Mouse (Mus musculus) liver, embryonic 15.5 days (tissue): ENCODE measurements around the gene 1700021F07Rik. TPM values are rescaled to one million over a fixed set of nuclear protein-coding genes. Genes with fewer than 3 reads are reported as not detected.

Experiments
- ATAC-seq: fragments of 200-750 bp; cut with Nextera tagmentation; 2 replicates; pipeline ENCODE4 v1.8.0; 2017; ENCODE audit warnings: moderate number of reproducible peaks, mild to moderate bottlenecking, moderate library complexity; ENCODE audit not compliant: insufficient read depth
- H3K27ac ChIP-seq: fragments of 300-500 bp; sonication (generic); replicated peaks from 2 replicates; pipeline ENCODE4 v1.5.1; 2015; ENCODE audit warnings: mild to moderate bottlenecking, inconsistent platforms
- H3K27me3 ChIP-seq: fragments of 300-500 bp; sonication (generic); 2 replicates; pipeline ENCODE4 v1.6.1; 2015; ENCODE audit warnings: mild to moderate bottlenecking, inconsistent platforms
- H3K36me3 ChIP-seq: fragments of 300-500 bp; sonication (generic); replicated peaks from 2 replicates; pipeline ENCODE4 v1.6.1; 2015; ENCODE audit warnings: moderate library complexity, mild to moderate bottlenecking, inconsistent platforms
- H3K4me1 ChIP-seq: fragments of 300-500 bp; sonication (generic); replicated peaks from 2 replicates; pipeline ENCODE4 v1.6.1; 2015; ENCODE audit warnings: inconsistent platforms
- H3K4me2 ChIP-seq: fragments of 300-500 bp; sonication (generic); 2 replicates; pipeline ENCODE4 v1.6.1; 2015; ENCODE audit warnings: moderate library complexity, mild to moderate bottlenecking, inconsistent platforms
- H3K4me3 ChIP-seq: fragments of 300-500 bp; sonication (generic); replicated peaks from 2 replicates; pipeline ENCODE4 v1.5.1; 2015; ENCODE audit warnings: mild to moderate bottlenecking, inconsistent platforms
- H3K9ac ChIP-seq: fragments of 300-500 bp; sonication (generic); 2 replicates; pipeline ENCODE4 v1.6.1; 2015; ENCODE audit warnings: moderate library complexity, mild to moderate bottlenecking, inconsistent platforms
- H3K9me3 ChIP-seq: fragments of 300-500 bp; sonication (generic); replicated peaks from 2 replicates; pipeline ENCODE4 v1.6.1; 2016; ENCODE audit warnings: inconsistent platforms
- WGBS: fragments of 180-500 bp; shearing (Covaris S2); methylation state at CpG from one replicate; pipeline ENCODE4 v1.1.7; 2015; ENCODE audit warnings: mixed read lengths; ENCODE audit not compliant: insufficient replicate concordance; 5-methylcytosine and 5-hydroxymethylcytosine counted together
- polyA plus RNA-seq: library from polyadenylated mRNA; unstranded; fragments of >200 nt; fragmentation: Nextera tagmentation; extraction: Ambion mirVana; gene quantifications from 2 replicates; pipeline ENCODE4 v1.2.1, GENCODE M21; 2015

The 1700021F07Rik gene
- polyA plus RNA-seq, 1 experiment from 2014 or later: not detected

DNA sequence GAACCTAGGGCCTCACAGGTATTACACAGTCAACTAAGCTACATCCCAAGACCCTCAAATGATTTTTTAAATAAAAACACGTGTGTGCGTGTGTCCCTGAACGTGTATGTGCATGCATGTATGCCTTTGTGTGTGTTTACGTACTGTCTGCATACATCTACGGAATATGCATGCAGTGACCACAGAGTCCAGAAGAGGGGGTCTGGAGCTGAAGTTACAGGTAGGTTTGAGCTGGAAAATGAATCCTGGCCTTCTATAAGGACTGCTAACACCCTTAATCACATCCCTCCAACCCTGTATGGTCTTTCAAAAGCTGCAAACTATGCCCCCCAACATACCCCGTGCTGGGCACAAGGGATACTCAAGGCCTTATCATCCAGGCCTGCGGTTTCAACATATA is 41.0 kb downstream of the 1700021F07Rik start:
- H3K27ac ChIP-seq: no peak overlapping the region
- no peak overlapping the region for H3K4me3 ChIP-seq
- no peaks in the 10 kb centered on the region for H3K9me3 ChIP-seq
- no peaks in the 10 kb centered on the region for H3K36me3 ChIP-seq
- no peaks in the 10 kb centered on the region for H3K4me1 ChIP-seq
- H3K4me2 ChIP-seq: no peak overlapping the region
- WGBS: 59% methylated on average over 7 of the region's 7 CpGs
- no peak for ATAC-seq
- no peak overlapping the region for H3K9ac ChIP-seq
- H3K27me3 ChIP-seq: no peaks in the 10 kb centered on the region; the same call in 1 of the 2 replicates

DNA sequence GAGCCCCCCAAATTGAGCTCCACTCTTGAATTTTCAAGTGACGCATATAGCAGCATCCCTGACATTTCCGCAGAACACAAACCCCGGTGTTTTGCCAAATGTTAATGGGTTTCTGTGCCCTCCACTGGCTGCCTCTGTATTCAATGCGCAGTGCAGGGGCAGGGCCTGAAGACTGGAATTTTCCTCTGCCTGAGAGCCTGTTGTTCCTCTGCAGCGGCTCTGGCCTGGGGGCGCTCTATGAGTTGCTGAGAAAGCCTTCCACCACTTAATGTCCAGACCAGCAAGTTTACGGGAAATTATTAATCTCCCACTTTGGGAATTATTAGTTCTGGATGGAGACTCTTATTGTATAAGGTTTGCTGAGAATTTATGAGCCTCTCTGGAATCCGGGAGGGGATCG is 41.8 kb downstream of the 1700021F07Rik start:
- no peak overlapping the region for H3K4me2 ChIP-seq
- no peaks in the 10 kb centered on the region for H3K4me1 ChIP-seq
- no peak overlapping the region for H3K27ac ChIP-seq
- H3K9ac ChIP-seq: no peak overlapping the region
- H3K9me3 ChIP-seq: no peaks in the 10 kb centered on the region
- no peak overlapping the region for H3K4me3 ChIP-seq
- no peak for ATAC-seq
- no peaks in the 10 kb centered on the region for H3K36me3 ChIP-seq
- no peaks in the 10 kb centered on the region; the same call in 1 of the 2 replicates for H3K27me3 ChIP-seq
- WGBS: 63% methylated on average over 9 of the region's 9 CpGs

Other genes with a start within 250 kb of the 1700021F07Rik start
- 0.12 and 0.16 TPM in 2 replicates for gene Pmepa1, start 246.1 kb upstream of the 1700021F07Rik start, polyA plus RNA-seq
- gene Ankrd60, start 55.8 kb downstream of the 1700021F07Rik start, polyA plus RNA-seq: not detected in 2 replicates
- 14.6 and 15.1 TPM in 2 replicates for gene Rab22a, start 137.2 kb downstream of the 1700021F07Rik start, polyA plus RNA-seq
- not detected in 2 replicates for gene 1700010B08Rik, start 196.8 kb downstream of the 1700021F07Rik start, polyA plus RNA-seq
- 2.9 and 5.1 TPM in 2 replicates for gene Vapb, start 214.9 kb downstream of the 1700021F07Rik start, polyA plus RNA-seq